Mouse (Mus musculus) hindlimb bud, embryonic 11.5 days (tissue): Measurements from ENCODE around the gene Gramd4.
A peak's percentile ranks its signal among the peaks of the same experiment; 100 is the strongest.
"Not testable (repeated sequence)": the region's sequence is repeated elsewhere in the genome, so short reads cannot be mapped to it uniquely, and the experiment has no call there.

Source experiments
- DNase-seq: peaks from one replicate; pipeline ENCODE4 v3.0.0-alpha.2; 2012; ENCODE audit warnings: low read depth, low spot score; ENCODE audit errors: extremely low spot score

Gramd4 gene

GRCm38 (mm10) chr15:86177703-86178251, 120.3 kb downstream of the Gramd4 start:
- DNase-seq, result not testable (repeated sequence)

- DNase-seq, result no peak
These were observed 121.1 kb downstream of the Gramd4 start for GRCm38 (mm10) chr15:86178594-86178993.

- no peak for DNase-seq
These were observed 122.9 kb downstream of the Gramd4 start for GRCm38 (mm10) chr15:86180427-86180826.

GRCm38 (mm10) chr15:86181321-86181720, 123.8 kb downstream of the Gramd4 start:
- not testable (repeated sequence) for DNase-seq

GRCm38 (mm10) chr15:86181941-86182439, 124.5 kb downstream of the Gramd4 start:
- DNase-seq, result no peak

GRCm38 (mm10) chr15:86182646-86183045, 125.2 kb downstream of the Gramd4 start:
- DNase-seq, result no peak

GRCm38 (mm10) chr15:86183484-86183883, 126.0 kb downstream of the Gramd4 start:
- no peak for DNase-seq

- DNase-seq, result no peak
These were observed 126.6 kb downstream of the Gramd4 start for GRCm38 (mm10) chr15:86184071-86184470.

- no peak for DNase-seq
These were observed 127.6 kb downstream of the Gramd4 start for GRCm38 (mm10) chr15:86184851-86185688.

GRCm38 (mm10) chr15:86185689-86186569, 128.4 kb downstream of the Gramd4 start, which contains the start of gene Cerk:
Gene Cerk (minus strand): TSS chr15:86186141.
- DNase-seq, result peak; percentile 20

- no peak for DNase-seq
These were observed 129.2 kb downstream of the Gramd4 start for GRCm38 (mm10) chr15:86186686-86187085.
